Mouse (Mus musculus) cortical plate, adult 2 months (tissue): ENCODE measurements around the gene Emid1.

ENCODE experiments used
- CTCF ChIP-seq: fragments of 200-500 bp; IDR thresholded peaks from 2 replicates; pipeline ENCODE4 v1.5.1; 2011; ENCODE audit warnings: mild to moderate bottlenecking, control low read depth, low read length; ENCODE audit not compliant: insufficient read depth; ENCODE audit errors: extremely low read depth
- POLR2A ChIP-seq: fragments of 200-500 bp; IDR thresholded peaks from 2 replicates; pipeline ENCODE4 v1.6.1; 2011; ENCODE audit warnings: mild to moderate bottlenecking, low read length, control low read depth; ENCODE audit not compliant: insufficient read depth; ENCODE audit errors: extremely low read depth

DNA sequence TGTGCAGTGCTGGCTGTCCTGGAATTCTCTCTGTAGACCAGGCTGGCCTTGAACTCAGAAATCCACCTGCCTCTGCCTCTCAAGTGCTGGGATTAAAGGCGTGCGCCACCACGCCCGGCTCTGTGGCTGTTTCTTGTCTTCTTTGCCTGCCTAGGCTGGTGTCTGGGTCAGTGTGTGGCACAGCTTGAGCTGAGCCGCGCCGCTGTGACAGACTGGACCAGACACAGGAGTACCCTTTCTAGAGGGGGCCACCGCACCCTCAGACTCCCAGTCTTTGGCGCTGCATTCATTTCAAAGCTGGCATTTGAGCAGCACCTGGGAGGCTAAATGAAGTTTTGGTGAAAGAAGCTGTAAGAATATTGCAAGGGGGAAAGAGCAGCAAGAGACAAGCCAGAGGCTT is 93.3 kb downstream of the Emid1 start:
- TF ChIP-seq CTCF (no peak), POLR2A (no peak)
